Mouse (Mus musculus) stomach, embryonic 16.5 days (tissue): ENCODE results near the gene Abca6. TPM values are rescaled to one million over a fixed set of nuclear protein-coding genes. Genes with fewer than 3 reads are reported as not detected.

Experiments used
- ATAC-seq: fragments of 200-750 bp; cut with Nextera tagmentation; 2 replicates; pipeline ENCODE4 v1.8.0; 2017; ENCODE audit warnings: moderate number of reproducible peaks, moderate TSS enrichment; ENCODE audit not compliant: insufficient read depth, low FRiP score
- H3K27ac ChIP-seq: fragments of 300-500 bp; sonication (generic); 2 replicates; pipeline ENCODE4 v1.5.1; 2014; ENCODE audit warnings: low read length
- H3K27me3 ChIP-seq: fragments of 300-500 bp; sonication (generic); 2 replicates; pipeline ENCODE4 v1.6.1; 2014; ENCODE audit warnings: low read length, control low read depth, mixed read lengths; ENCODE audit not compliant: control insufficient read depth, insufficient read depth
- H3K36me3 ChIP-seq: fragments of 300-500 bp; sonication (generic); 2 replicates; pipeline ENCODE4 v1.6.1; 2014; ENCODE audit warnings: low read length; ENCODE audit not compliant: control insufficient read depth, insufficient read depth
- H3K4me1 ChIP-seq: fragments of 300-500 bp; sonication (generic); 2 replicates; pipeline ENCODE4 v1.6.1; 2014; ENCODE audit warnings: low read length, control low read depth, mixed read lengths; ENCODE audit not compliant: control insufficient read depth, insufficient read depth
- H3K4me2 ChIP-seq: fragments of 300-500 bp; sonication (generic); 2 replicates; pipeline ENCODE4 v1.6.1; 2014; ENCODE audit warnings: low read depth, low read length, mixed read lengths
- H3K4me3 ChIP-seq: fragments of 300-500 bp; sonication (generic); replicated peaks from 2 replicates; pipeline ENCODE4 v1.5.1; 2014; ENCODE audit warnings: mild to moderate bottlenecking, low read length
- H3K9ac ChIP-seq: fragments of 300-500 bp; sonication (generic); 2 replicates; pipeline ENCODE4 v1.6.1; 2014; ENCODE audit warnings: low read length
- H3K9me3 ChIP-seq: fragments of 300-500 bp; sonication (generic); replicated peaks from 2 replicates; pipeline ENCODE4 v1.6.1; 2016; ENCODE audit warnings: low read length, control low read depth; ENCODE audit not compliant: control insufficient read depth
- WGBS: fragments of 180-500 bp; shearing (Covaris S2); extraction: QIAGEN DNeasy Blood & Tissue Kit; methylation state at CpG from one replicate; pipeline ENCODE4 v1.1.7; 2014; 5-methylcytosine and 5-hydroxymethylcytosine counted together
- polyA plus RNA-seq: library from polyadenylated mRNA; unstranded; fragments of >200 nt; fragmentation: Nextera tagmentation; extraction: Ambion mirVana; gene quantifications from 2 replicates; pipeline ENCODE4 v1.2.1, GENCODE M21; 2015

Abca6 gene
- polyA plus RNA-seq, 1 experiment from 2014 or later = 1.7 TPM

DNA sequence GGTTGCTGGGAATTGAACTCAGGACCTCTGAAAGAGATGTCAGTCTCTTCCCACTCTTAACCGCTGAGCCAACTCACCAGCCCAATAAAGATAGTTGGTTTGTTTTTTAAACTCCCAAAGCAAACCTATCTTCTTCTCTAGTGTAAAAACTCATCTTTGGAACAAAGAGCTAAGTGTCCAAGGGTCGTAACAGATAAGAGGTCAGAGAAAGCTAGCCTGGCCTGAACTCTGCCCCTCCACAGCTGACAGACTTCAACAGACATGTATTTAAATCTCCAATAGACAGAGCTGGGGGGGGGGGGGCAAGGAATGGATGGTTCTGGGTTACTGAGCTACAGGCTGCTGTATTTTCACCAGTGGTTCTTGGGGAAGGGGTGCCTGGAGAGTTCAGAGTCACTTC lies 14.1 kb downstream of the Abca6 start:
- H3K27me3 ChIP-seq = no peaks in the 10 kb centered on the region
- 82% methylated on average over 2 of the region's 2 CpGs for WGBS
- no peak overlapping the region for H3K4me2 ChIP-seq
- no peak overlapping the region for H3K9ac ChIP-seq
- H3K27ac ChIP-seq = no peak overlapping the region
- H3K9me3 ChIP-seq = 0 out of 2 replicates have a peak, but pooled peaks cover 3% of the 10 kb centered on the region
- no peak for ATAC-seq
- no peaks in the 10 kb centered on the region for H3K4me1 ChIP-seq
- H3K4me3 ChIP-seq = no peak overlapping the region
- H3K36me3 ChIP-seq = no peaks in the 10 kb centered on the region

DNA sequence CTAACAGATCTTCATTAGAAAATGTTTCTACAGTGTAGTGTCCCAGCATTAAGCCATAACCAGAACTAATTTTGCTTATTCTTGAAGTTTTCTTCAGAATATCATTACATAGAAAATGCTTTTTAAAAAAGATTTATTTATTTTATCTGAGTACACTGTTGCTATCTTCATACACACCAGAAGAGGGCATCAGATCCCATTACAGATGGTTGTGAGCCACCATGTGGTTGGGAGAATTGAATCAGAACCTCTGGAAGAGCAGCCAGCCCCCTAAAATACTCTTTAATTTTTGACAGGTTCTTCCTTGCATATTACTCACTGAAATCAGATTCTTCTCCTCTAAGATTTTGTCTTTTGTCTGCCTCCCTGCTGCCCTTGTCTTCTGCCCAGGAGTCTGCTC lies 18.6 kb downstream of the Abca6 start:
- H3K9me3 ChIP-seq = no peaks in the 10 kb centered on the region
- H3K4me1 ChIP-seq = no peaks in the 10 kb centered on the region
- no peak overlapping the region for H3K4me2 ChIP-seq
- no peaks in the 10 kb centered on the region for H3K36me3 ChIP-seq
- H3K9ac ChIP-seq = no peak overlapping the region
- no peak for ATAC-seq
- H3K4me3 ChIP-seq = no peak overlapping the region
- no peaks in the 10 kb centered on the region for H3K27me3 ChIP-seq
- no peak overlapping the region for H3K27ac ChIP-seq

DNA sequence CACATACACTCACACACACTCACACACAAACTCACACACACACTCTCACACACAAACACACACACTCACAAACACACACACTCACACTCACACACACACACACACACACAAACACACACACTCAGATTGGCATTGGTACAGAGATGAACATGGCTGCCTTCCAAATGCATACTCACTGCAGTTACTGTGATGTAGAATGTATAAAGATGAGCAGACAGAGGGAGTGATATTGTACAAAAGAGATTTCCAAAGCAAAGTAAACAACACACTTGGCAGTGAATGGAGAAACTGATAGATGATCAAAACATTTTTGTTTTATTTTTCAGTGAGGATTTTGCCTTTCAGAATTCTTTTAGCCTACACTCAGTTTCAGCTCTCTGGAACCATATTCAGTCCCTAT lies 34.5 kb downstream of the Abca6 start:
- no peak for ATAC-seq
- Histone ChIP-seq H3K36me3 (no peaks in the 10 kb centered on the region), H3K9me3 (no peaks in the 10 kb centered on the region), H3K27me3 (no peaks in the 10 kb centered on the region), H3K4me2 (no peak overlapping the region), H3K27ac (no peak overlapping the region), H3K9ac (no peak overlapping the region), H3K4me3 (no peak overlapping the region), H3K4me1 (no peaks in the 10 kb centered on the region)

DNA sequence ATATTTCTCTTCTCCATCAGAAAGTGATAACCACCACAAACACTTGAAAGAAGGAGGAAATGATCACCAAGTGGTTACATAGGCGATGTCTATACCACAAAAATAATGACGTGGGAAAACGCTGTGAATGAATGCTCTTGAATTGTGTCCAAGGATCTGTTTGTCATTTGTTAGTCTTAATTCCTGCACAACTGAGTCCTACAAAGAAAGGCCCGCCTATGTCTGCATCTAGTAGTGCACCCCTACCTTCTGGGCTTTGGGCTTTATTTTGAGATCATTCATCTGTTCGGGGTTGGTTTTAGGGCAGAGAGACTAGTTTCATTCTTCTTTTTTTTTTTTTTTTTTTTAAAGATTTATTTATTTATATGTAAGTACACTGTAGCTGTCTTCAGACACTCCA lies 47.6 kb downstream of the Abca6 start:
- 75% methylated on average over 5 of the region's 5 CpGs for WGBS
- no peaks in the 10 kb centered on the region for H3K9me3 ChIP-seq
- no peak for ATAC-seq

DNA sequence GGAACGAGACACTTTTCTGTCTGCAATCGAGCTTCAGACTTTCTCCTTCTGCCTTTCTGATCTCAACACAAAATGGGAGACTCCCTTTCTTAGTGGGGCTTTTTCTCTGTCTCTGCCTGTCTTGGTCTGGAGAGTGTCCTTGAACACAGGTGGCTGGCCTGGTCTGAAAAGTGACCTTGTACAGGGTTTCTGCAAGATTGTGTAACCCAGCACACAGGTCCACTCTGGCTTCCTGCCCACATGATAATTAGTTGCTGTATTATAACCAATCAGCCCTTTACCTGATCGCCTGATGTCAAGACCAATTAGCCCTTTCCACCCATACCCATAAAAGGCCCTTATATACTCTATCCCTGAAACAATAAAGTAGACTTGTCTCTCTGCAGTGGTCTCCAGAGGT lies 52.7 kb downstream of the Abca6 start:
- WGBS = 75% methylated on average over 3 of the region's 3 CpGs
- H3K36me3 ChIP-seq = no peaks in the 10 kb centered on the region
- no peaks in the 10 kb centered on the region for H3K9me3 ChIP-seq
- no peak for ATAC-seq
- no peak overlapping the region for H3K4me3 ChIP-seq
- no peak overlapping the region for H3K4me2 ChIP-seq
- H3K4me1 ChIP-seq = no peaks in the 10 kb centered on the region
- no peak overlapping the region for H3K9ac ChIP-seq
- no peak overlapping the region for H3K27ac ChIP-seq
- H3K27me3 ChIP-seq = no peaks in the 10 kb centered on the region

More for the DNA sequence above, 47.6 kb downstream of the Abca6 start:
- H3K36me3 ChIP-seq = no peaks in the 10 kb centered on the region
- H3K4me2 ChIP-seq = no peak overlapping the region
- H3K27me3 ChIP-seq = no peaks in the 10 kb centered on the region
- no peak overlapping the region for H3K27ac ChIP-seq
- H3K4me3 ChIP-seq = no peak overlapping the region
- no peak overlapping the region for H3K9ac ChIP-seq
- no peaks in the 10 kb centered on the region for H3K4me1 ChIP-seq

DNA sequence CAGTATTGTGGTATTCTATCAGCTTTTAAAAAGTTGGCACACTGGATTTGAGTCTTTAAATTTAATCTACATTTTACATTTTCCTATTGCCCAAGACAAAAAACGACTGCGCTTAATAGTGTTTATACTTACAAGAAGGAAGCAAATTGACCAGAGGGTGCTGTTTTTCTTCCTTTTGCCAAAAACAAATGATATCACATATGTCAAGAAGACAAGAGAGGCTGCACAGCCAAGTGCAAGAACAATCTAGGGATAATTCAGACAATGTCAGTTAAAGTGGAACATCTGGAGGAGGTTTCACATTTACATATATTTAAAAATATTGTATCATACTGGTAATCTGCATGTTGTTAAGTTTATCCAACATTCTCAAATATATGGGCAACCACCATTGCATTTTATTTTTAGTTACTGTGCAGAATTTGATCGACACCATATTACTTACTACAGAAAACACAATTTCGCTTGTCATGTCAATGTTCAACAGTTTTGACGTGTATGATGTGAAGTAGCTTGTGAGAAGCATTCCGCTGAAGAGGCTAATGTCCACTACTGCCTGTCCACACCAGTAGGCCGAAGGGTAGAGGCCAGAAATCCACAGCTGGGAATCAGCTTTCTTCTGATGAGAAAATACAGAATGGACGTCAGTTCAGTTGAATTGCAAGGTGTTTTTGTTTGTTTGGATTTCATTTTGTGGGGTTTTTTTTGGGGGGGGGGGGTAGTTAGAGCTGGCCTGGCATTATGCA lies 54.8 kb downstream of the Abca6 start:
- WGBS = 73% methylated on average over 8 of the region's 8 CpGs

DNA sequence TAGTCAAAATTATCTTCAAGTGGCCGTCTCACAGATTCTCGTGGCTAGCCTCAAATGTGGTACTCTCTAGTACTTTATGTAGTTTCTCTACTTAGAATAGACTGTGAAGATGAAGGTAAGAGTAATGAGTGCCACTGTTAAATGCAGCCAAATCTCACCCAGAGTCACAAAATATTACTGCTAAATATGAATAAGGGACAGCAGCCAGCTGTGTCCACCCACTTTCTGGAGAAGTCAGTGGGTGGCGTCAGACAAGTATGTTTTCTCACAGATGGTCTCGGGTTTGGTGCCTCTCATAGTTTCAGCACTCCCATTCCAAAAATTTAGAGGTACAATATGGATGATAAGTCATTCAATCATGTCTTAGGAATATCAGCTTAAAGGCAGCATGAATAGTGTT lies 56.3 kb downstream of the Abca6 start:
- Histone ChIP-seq H3K9me3 (no peaks in the 10 kb centered on the region), H3K27ac (no peak overlapping the region), H3K4me2 (no peak overlapping the region), H3K9ac (no peak overlapping the region), H3K4me3 (no peak overlapping the region), H3K4me1 (no peaks in the 10 kb centered on the region), H3K27me3 (no peaks in the 10 kb centered on the region), H3K36me3 (no peaks in the 10 kb centered on the region)
- 87% methylated on average over 4 of the region's 4 CpGs for WGBS
- no peak for ATAC-seq

More for the DNA sequence above, 54.8 kb downstream of the Abca6 start:
- no peak for ATAC-seq
- no peak overlapping the region for H3K4me2 ChIP-seq
- no peaks in the 10 kb centered on the region for H3K27me3 ChIP-seq
- no peaks in the 10 kb centered on the region for H3K36me3 ChIP-seq
- no peak overlapping the region for H3K9ac ChIP-seq
- H3K4me3 ChIP-seq = no peak overlapping the region
- no peak overlapping the region for H3K27ac ChIP-seq
- no peaks in the 10 kb centered on the region for H3K9me3 ChIP-seq
- no peaks in the 10 kb centered on the region for H3K4me1 ChIP-seq

DNA sequence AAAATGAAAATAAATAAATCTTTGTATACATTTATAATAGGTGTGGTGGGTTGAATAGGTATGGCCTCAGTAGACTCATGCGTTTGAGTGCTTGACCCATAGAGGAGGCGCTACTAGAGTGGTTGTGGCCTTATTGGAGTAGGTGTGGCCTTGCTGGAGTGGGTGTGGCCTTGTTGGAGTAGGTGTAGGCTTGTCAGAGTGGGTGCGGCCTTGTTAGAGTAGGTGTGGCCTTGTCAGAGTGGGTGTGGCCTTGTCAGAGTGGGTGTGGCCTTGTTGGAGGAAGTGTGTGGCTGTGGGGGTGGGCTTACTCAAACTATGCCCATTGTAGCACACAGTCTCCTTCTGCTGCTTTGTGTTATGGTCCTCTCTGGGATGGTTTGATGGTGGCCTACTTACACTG lies 80.4 kb downstream of the Abca6 start:
- WGBS = 99% methylated on average over 3 of the region's 3 CpGs
- H3K27me3 ChIP-seq = no peaks in the 10 kb centered on the region
- H3K4me1 ChIP-seq = no peaks in the 10 kb centered on the region
- no peak overlapping the region for H3K27ac ChIP-seq
- no peak for ATAC-seq
- no peaks in the 10 kb centered on the region for H3K9me3 ChIP-seq
- no peak overlapping the region for H3K4me3 ChIP-seq
- H3K36me3 ChIP-seq = no peaks in the 10 kb centered on the region
- H3K9ac ChIP-seq = no peak overlapping the region
- H3K4me2 ChIP-seq = no peak overlapping the region

DNA sequence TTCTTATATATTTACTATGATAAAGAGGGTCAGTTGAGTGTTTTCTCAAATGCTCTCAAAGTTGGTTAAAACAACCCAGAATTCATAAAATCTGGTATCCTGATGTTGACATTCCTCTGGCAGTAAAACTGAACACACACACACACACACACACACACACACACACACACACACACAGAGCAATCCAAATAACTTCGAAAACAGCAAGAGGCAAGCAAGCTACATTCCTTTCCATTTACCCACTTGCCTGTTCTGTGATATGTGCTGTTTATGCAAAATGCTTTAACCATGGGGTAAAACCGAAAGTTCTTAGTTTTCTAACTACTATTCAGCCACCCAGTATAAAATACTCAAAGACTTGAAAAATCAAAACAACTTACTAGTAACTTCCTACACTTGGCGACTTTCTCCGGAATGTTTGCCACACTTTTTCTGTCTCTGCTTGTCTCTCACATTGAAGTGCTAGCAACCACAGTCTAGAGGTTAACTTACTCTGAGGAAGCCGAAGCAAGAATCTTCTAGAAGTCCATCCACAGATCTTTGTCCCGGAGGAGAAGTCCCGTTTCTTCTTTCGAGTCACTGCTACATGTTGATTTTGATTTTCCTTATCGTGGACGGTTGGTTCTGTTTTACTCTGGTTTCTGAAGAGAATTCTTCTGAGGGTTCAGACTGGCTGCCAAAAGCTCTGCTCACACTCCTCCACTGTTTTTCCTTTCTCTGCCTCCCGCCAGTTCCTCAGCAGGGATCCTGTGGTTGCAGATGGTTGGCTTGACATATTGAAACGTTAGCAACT lies 83.9 kb downstream of the Abca6 start, which contains the start of gene Abca9:
TSS of gene Abca9 (minus strand) at position 738 of the 793 bp plus-strand sequence.
- no peak for ATAC-seq
- Histone ChIP-seq H3K4me3 (peak within 1 kb of the TSS; percentile 7), H3K27me3 (no peaks in the 10 kb centered on the region), H3K4me2 (peak within 1 kb of the TSS; percentile 11), H3K4me1 (no peaks in the 10 kb centered on the region), H3K36me3 (no peaks in the 10 kb centered on the region), H3K27ac (peak within 1 kb of the TSS; percentile 28), H3K9ac (no peak within 1 kb of the TSS), H3K9me3 (no peaks in the 10 kb centered on the region)
- 38% methylated on average over 12 of the region's 12 CpGs for WGBS
